Mouse (Mus musculus) megakaryocyte, embryonic 14.5 days (primary cell): ENCODE measurements around the gene Krtap19-3.

ENCODE experiments used
- FLI1 ChIP-seq: IDR thresholded peaks from 2 replicates; pipeline ENCODE4 v1.6.1; 2012; ENCODE audit warnings: low read length, inconsistent platforms, mixed read lengths
- GATA1 ChIP-seq: IDR thresholded peaks from 3 replicates; pipeline ENCODE4 v1.6.1; 2012; ENCODE audit warnings: mixed read lengths, low read length, inconsistent platforms, borderline replicate concordance

GRCm38 (mm10) chr16:88877938-88878337 is at the start of gene Krtap19-3:
- TF ChIP-seq FLI1 (no peak), GATA1 (no peak)
